Mouse (Mus musculus) midbrain, embryonic 11.5 days (tissue): ENCODE measurements around the gene Pld5. TPM values are rescaled to one million over a fixed set of nuclear protein-coding genes. Genes with fewer than 3 reads are reported as not detected.

Source experiments
- ATAC-seq: fragments of 200-750 bp; cut with Nextera tagmentation; 2 replicates; pipeline ENCODE4 v1.8.0; 2017; ENCODE audit warnings: moderate TSS enrichment, moderate library complexity; ENCODE audit not compliant: low FRiP score
- DNase-seq: peaks from one replicate; pipeline ENCODE4 v3.0.0; 2015; ENCODE audit warnings: low spot score; ENCODE audit errors: missing footprints
- H3K27ac ChIP-seq: fragments of 300-500 bp; sonication (generic); 2 replicates; pipeline ENCODE4 v1.5.1; 2014; ENCODE audit warnings: low read depth, low read length
- H3K27me3 ChIP-seq: fragments of 300-500 bp; sonication (generic); 2 replicates; pipeline ENCODE4 v1.6.1; 2014; ENCODE audit warnings: mild to moderate bottlenecking, low read length, moderate library complexity, mixed read lengths; ENCODE audit not compliant: control insufficient read depth, insufficient read depth
- H3K36me3 ChIP-seq: fragments of 300-500 bp; sonication (generic); 2 replicates; pipeline ENCODE4 v1.6.1; 2014; ENCODE audit warnings: mild to moderate bottlenecking, low read length, moderate library complexity, mixed read lengths; ENCODE audit not compliant: control insufficient read depth, insufficient read depth
- H3K4me1 ChIP-seq: fragments of 300-500 bp; sonication (generic); 2 replicates; pipeline ENCODE4 v1.6.1; 2014; ENCODE audit warnings: low read length; ENCODE audit not compliant: control insufficient read depth, insufficient read depth
- H3K4me2 ChIP-seq: fragments of 300-500 bp; sonication (generic); 2 replicates; pipeline ENCODE4 v1.6.1; 2014; ENCODE audit warnings: mild to moderate bottlenecking, moderate library complexity
- H3K4me3 ChIP-seq: fragments of 300-500 bp; sonication (generic); 2 replicates; pipeline ENCODE4 v1.5.1; 2014; ENCODE audit warnings: low read depth, low read length
- H3K9ac ChIP-seq: fragments of 300-500 bp; sonication (generic); 2 replicates; pipeline ENCODE4 v1.6.1; 2014; ENCODE audit warnings: low read length
- H3K9me3 ChIP-seq: fragments of 300-500 bp; sonication (generic); 2 replicates; pipeline ENCODE4 v1.6.1; 2016; ENCODE audit warnings: low read length; ENCODE audit not compliant: control insufficient read depth
- WGBS: fragments of 180-500 bp; shearing (Covaris S2); extraction: QIAGEN DNeasy Blood & Tissue Kit; methylation state at CpG from one replicate; pipeline ENCODE4 v1.1.7; 2014; 5-methylcytosine and 5-hydroxymethylcytosine counted together
- polyA plus RNA-seq: library from polyadenylated mRNA; unstranded; fragments of >200 nt; fragmentation: Nextera tagmentation; extraction: Ambion mirVana; gene quantifications from 2 replicates; pipeline ENCODE4 v1.2.1, GENCODE M21; 2014

Pld5 gene
- polyA plus RNA-seq, 1 experiment from 2014 or later, result 0.75 TPM

- Histone ChIP-seq H3K27me3 (no peaks in the 10 kb centered on the region), H3K27ac (no peak overlapping the region), H3K36me3 (no peaks in the 10 kb centered on the region), H3K4me2 (no peak overlapping the region), H3K4me3 (no peak overlapping the region), H3K9me3 (no peaks in the 10 kb centered on the region), H3K9ac (no peak overlapping the region), H3K4me1 (no peaks in the 10 kb centered on the region)
- 81% methylated on average over 2 of the region's 2 CpGs for WGBS
- ATAC-seq (no peak), DNase-seq (no peak)
These were observed 80.4 kb downstream of the Pld5 start for GRCm38 (mm10) chr1:176194727-176195126.

DNA sequence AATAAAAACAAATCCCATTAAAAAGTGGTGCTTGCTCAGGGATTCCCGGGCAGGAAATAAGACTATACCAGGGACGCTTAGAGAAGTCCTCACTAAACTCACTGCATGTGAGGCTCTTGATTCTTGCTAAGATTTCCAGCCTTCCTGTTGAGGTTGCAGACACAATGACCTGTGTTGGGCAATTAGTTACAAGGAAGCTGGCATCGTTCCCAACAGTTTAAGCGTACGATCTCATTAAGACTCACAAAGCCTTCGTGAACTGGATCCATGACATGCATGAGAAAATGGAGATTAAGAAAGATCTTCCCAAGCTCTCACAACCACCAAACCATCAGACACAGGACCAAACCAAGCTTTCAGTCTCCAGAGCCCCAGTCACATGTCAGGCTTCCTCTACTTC lies 91.1 kb downstream of the Pld5 start:
- WGBS, result 80% methylated on average over 6 of the region's 6 CpGs
- no peaks in the 10 kb centered on the region for H3K9me3 ChIP-seq
- no peaks in the 10 kb centered on the region for H3K36me3 ChIP-seq
- H3K4me3 ChIP-seq, result no peak overlapping the region
- H3K9ac ChIP-seq, result no peak overlapping the region
- no peaks in the 10 kb centered on the region for H3K4me1 ChIP-seq
- H3K27ac ChIP-seq, result no peak overlapping the region
- DNase-seq, result no peak
- H3K27me3 ChIP-seq, result no peaks in the 10 kb centered on the region
- no peak for ATAC-seq
- H3K4me2 ChIP-seq, result no peak overlapping the region

DNA sequence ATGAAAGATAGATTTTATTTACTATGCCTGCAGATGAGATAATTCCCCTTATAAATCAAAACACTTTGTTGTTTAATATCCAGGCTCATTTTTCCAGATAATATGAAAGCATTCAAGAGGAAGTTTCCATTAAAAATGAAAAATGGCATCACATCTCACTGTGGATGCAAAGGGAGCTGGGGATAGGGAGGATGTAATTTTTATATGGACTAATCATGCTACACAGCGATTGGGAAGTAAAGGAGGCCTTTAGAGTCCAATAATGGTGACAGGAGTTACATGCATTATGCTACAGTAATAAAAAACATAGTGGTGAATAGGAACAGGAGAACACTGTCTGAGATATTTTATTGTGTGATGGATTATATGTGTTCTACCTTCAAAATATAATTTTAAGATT lies 100.1 kb downstream of the Pld5 start:
- ATAC-seq (no peak), DNase-seq (peak; percentile 35)
- WGBS, result 80% methylated on average over 1 of the region's 1 CpGs
- H3K4me3 ChIP-seq, result no peak overlapping the region
- H3K9ac ChIP-seq, result no peak overlapping the region
- H3K4me2 ChIP-seq, result no peak overlapping the region
- no peaks in the 10 kb centered on the region for H3K9me3 ChIP-seq
- no peak overlapping the region for H3K27ac ChIP-seq
- no peaks in the 10 kb centered on the region for H3K36me3 ChIP-seq
- H3K4me1 ChIP-seq, result no peaks in the 10 kb centered on the region
- no peaks in the 10 kb centered on the region for H3K27me3 ChIP-seq

DNA sequence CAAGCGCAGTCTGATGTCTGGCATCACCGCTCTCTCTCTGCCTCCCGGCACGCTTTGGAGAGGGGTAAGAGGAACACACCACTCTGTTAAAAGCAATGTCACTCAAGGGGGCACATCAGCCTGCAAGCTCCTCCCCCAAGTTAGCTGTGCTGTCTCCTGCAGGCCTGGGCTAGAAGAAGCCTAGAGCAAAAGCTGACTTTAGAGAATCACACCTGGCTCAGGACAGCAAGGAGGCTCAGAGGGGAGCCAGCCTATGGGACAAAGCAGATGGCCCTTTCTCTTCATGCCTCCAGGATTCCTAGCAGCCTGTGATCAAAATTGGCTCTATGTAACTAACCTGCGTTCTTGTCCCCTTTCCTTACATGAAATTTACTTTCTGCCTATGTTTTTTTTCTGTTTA lies 107.3 kb downstream of the Pld5 start:
- Histone ChIP-seq H3K4me3 (no peak overlapping the region), H3K27ac (no peak overlapping the region), H3K4me1 (peaks cover 3% of the 10 kb centered on the region; the same call in 1 of the 2 replicates), H3K9ac (no peak overlapping the region), H3K36me3 (no peaks in the 10 kb centered on the region), H3K27me3 (no peaks in the 10 kb centered on the region), H3K9me3 (no peaks in the 10 kb centered on the region), H3K4me2 (no peak overlapping the region)
- ATAC-seq (no peak), DNase-seq (no peak)
- WGBS, result 60% methylated on average over 5 of the region's 5 CpGs

DNA sequence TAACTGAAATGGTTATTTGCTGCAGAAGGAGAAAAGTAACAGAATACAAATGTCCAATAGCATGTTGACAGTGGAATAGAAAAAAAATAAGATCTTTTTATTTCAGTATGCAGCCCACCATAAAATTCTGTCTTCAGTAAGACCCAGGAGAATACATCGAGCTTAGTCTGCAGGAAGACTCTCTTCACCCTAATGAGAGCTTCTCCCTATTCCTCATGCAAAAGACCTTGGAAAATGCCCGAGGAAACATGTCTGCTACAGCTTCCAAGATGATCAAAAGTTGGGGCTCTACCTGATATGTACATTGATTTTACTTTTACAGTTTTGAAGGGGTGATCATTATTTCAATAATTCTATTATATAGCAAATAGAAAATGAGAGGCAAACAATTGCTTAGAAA lies 108.0 kb downstream of the Pld5 start:
- DNase-seq (no peak), ATAC-seq (no peak)
- Histone ChIP-seq H3K36me3 (no peaks in the 10 kb centered on the region), H3K27ac (no peak overlapping the region), H3K4me2 (no peak overlapping the region), H3K9ac (no peak overlapping the region), H3K9me3 (no peaks in the 10 kb centered on the region), H3K4me3 (no peak overlapping the region), H3K27me3 (no peaks in the 10 kb centered on the region), H3K4me1 (peaks cover 3% of the 10 kb centered on the region; the same call in 1 of the 2 replicates)
- WGBS, result 73% methylated on average over 2 of the region's 2 CpGs

DNA sequence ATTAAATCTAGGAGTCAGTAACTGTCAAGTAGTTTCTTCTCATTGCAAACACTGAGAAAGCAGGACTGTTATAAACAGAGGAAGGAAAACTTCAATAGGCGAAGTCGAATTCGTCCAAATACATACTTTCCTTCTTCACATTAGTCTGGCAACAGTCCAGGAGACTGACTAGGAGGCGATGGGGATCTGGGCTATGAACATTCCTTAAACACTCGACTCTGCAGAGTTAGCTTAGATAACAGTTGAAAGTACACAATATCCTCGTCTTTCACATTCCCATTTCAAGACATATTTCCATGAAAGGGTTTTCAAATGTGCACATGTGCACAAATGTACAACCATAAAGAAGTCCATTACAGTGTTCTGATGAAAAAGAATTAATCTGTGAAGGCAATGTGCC lies 129.8 kb downstream of the Pld5 start:
- H3K27me3 ChIP-seq, result no peaks in the 10 kb centered on the region
- H3K4me1 ChIP-seq, result no peaks in the 10 kb centered on the region
- no peak overlapping the region for H3K4me2 ChIP-seq
- 86% methylated on average over 6 of the region's 6 CpGs for WGBS
- no peaks in the 10 kb centered on the region for H3K36me3 ChIP-seq
- no peak for DNase-seq
- H3K9me3 ChIP-seq, result peaks cover 5% of the 10 kb centered on the region; the same call in 1 of the 2 replicates
- no peak for ATAC-seq
- H3K4me3 ChIP-seq, result no peak overlapping the region
- no peak overlapping the region for H3K9ac ChIP-seq
- no peak overlapping the region for H3K27ac ChIP-seq

GRCm38 (mm10) chr1:176134379-176134778 lies 140.7 kb downstream of the Pld5 start:
- Histone ChIP-seq H3K4me3 (no peak overlapping the region), H3K4me2 (no peak overlapping the region), H3K9ac (no peak overlapping the region), H3K9me3 (no peaks in the 10 kb centered on the region), H3K27ac (no peak overlapping the region), H3K36me3 (no peaks in the 10 kb centered on the region), H3K4me1 (no peaks in the 10 kb centered on the region; the same call in 1 of the 2 replicates), H3K27me3 (no peaks in the 10 kb centered on the region)
- no peak for DNase-seq
- 89% methylated on average over 8 of the region's 8 CpGs for WGBS
- ATAC-seq, result no peak

DNA sequence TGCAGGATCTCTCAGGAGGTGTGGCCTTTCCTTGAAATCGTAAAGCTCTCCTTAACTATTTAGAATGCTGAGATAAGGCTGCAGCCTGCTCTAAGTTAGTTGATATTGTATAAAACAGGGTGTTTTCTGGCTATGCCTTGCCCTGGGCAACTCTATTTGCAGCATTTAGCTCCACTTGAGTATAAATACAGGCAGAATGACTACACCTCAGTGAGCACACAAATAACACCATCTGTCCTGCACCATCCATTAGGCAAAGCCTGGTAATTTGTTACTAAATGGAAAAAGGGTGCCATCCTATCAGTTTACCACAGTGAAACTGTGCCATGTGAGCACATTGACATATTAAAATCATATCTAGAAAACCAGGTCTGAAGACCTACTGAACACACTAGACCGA lies 149.3 kb downstream of the Pld5 start:
- DNase-seq, result no peak
- Histone ChIP-seq H3K36me3 (no peaks in the 10 kb centered on the region), H3K27me3 (no peaks in the 10 kb centered on the region), H3K27ac (no peak overlapping the region), H3K4me1 (no peaks in the 10 kb centered on the region), H3K4me3 (no peak overlapping the region), H3K9me3 (no peaks in the 10 kb centered on the region), H3K4me2 (no peak overlapping the region), H3K9ac (no peak overlapping the region)
- ATAC-seq, result no peak
- WGBS, result 78% methylated on average over 2 of the region's 2 CpGs

DNA sequence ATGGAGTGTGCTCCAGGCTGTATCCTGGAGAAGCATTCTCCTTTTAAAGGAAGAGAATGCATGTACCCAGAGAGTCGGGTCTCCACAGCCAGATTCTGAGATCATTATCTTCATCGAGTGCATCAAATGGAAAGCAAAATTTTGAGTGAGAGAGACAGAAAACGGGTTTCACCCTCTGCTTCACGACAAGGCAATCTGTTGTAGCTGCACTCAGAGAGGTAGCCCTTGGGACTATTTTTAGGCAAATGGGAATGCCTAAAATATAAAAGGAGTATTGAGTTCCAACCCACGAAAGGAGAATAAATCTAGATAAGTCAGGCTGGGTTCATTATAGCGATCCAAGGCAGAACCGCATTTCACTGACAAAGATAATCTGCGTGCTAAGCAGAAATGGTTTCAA lies 150.7 kb downstream of the Pld5 start:
- no peaks in the 10 kb centered on the region for H3K4me1 ChIP-seq
- H3K4me3 ChIP-seq, result no peak overlapping the region
- no peak overlapping the region for H3K4me2 ChIP-seq
- ATAC-seq (no peak), DNase-seq (no peak)
- no peaks in the 10 kb centered on the region for H3K36me3 ChIP-seq
- no peak overlapping the region for H3K9ac ChIP-seq
- no peak overlapping the region for H3K27ac ChIP-seq
- H3K9me3 ChIP-seq, result no peaks in the 10 kb centered on the region
- H3K27me3 ChIP-seq, result no peaks in the 10 kb centered on the region
- WGBS, result 87% methylated on average over 8 of the region's 8 CpGs

- H3K27me3 ChIP-seq, result no peaks in the 10 kb centered on the region
- no peaks in the 10 kb centered on the region for H3K4me1 ChIP-seq
- H3K27ac ChIP-seq, result no peak overlapping the region
- no peaks in the 10 kb centered on the region for H3K36me3 ChIP-seq
- H3K4me2 ChIP-seq, result no peak overlapping the region
- no peak overlapping the region for H3K4me3 ChIP-seq
- ATAC-seq (no peak), DNase-seq (no peak)
- WGBS, result 80% methylated on average over 2 of the region's 2 CpGs
- no peaks in the 10 kb centered on the region for H3K9me3 ChIP-seq
- H3K9ac ChIP-seq, result no peak overlapping the region
These were observed 151.3 kb downstream of the Pld5 start for GRCm38 (mm10) chr1:176123781-176124180.
